Mouse (Mus musculus) stomach, postnatal 0 days (tissue): Measurements from ENCODE around the gene Eif4g3. TPM values are rescaled to one million over a fixed set of nuclear protein-coding genes. Genes with fewer than 3 reads are reported as not detected.

Experiments used
- ATAC-seq: fragments of 200-750 bp; cut with Nextera tagmentation; 2 replicates; pipeline ENCODE4 v1.8.0; 2017; ENCODE audit not compliant: low FRiP score, low TSS enrichment
- DNase-seq: peaks from one replicate; pipeline ENCODE4 v3.0.0-alpha.2; 2016; ENCODE audit warnings: low spot score
- H3K27ac ChIP-seq: fragments of 300-500 bp; sonication (generic); replicated peaks from 2 replicates; pipeline ENCODE4 v1.5.1; 2014; ENCODE audit warnings: mild to moderate bottlenecking, control low read depth
- H3K27me3 ChIP-seq: fragments of 300-500 bp; sonication (generic); 2 replicates; pipeline ENCODE4 v1.6.1; 2014; ENCODE audit warnings: low read length; ENCODE audit not compliant: control insufficient read depth, insufficient read depth
- H3K36me3 ChIP-seq: fragments of 300-500 bp; sonication (generic); 2 replicates; pipeline ENCODE4 v1.6.1; 2014; ENCODE audit warnings: low read length, mixed read lengths; ENCODE audit not compliant: control insufficient read depth, insufficient read depth
- H3K4me1 ChIP-seq: fragments of 300-500 bp; sonication (generic); replicated peaks from 2 replicates; pipeline ENCODE4 v1.6.1; 2014; ENCODE audit warnings: antibody characterized with exemption; ENCODE audit not compliant: control insufficient read depth, insufficient read depth
- H3K4me2 ChIP-seq: fragments of 300-500 bp; sonication (generic); replicated peaks from 2 replicates; pipeline ENCODE4 v1.6.1; 2014; ENCODE audit warnings: low read depth, mild to moderate bottlenecking, control low read depth, moderate library complexity
- H3K4me3 ChIP-seq: fragments of 300-500 bp; sonication (generic); 2 replicates; pipeline ENCODE4 v1.5.1; 2014; ENCODE audit warnings: low read depth, low read length, control low read depth
- H3K9ac ChIP-seq: fragments of 300-500 bp; sonication (generic); 2 replicates; pipeline ENCODE4 v1.6.1; 2014; ENCODE audit warnings: mild to moderate bottlenecking, low read length, control low read depth, mixed read lengths
- H3K9me3 ChIP-seq: fragments of 300-500 bp; sonication (generic); 2 replicates; pipeline ENCODE4 v1.6.1; 2016; ENCODE audit warnings: low read length; ENCODE audit not compliant: control insufficient read depth
- CTCF ChIP-seq: IDR thresholded peaks from 2 replicates; pipeline ENCODE4 v1.5.1; 2016; ENCODE audit warnings: antibody characterized with exemption, low read depth, mild to moderate bottlenecking, moderate library complexity
- EP300 ChIP-seq: optimal IDR thresholded peaks from 2 replicates; pipeline ENCODE3; 2016; ENCODE audit warnings: antibody characterized with exemption
- WGBS: fragments of 180-500 bp; shearing (Covaris S2); extraction: QIAGEN DNeasy Blood & Tissue Kit; methylation state at CpG from one replicate; pipeline ENCODE4 v1.1.7; 2014; 5-methylcytosine and 5-hydroxymethylcytosine counted together
- polyA plus RNA-seq: library from polyadenylated mRNA; unstranded; fragments of >200 nt; fragmentation: Nextera tagmentation; extraction: Ambion mirVana; gene quantifications from 2 replicates; pipeline ENCODE4 v1.2.1, GENCODE M21; 2015

Gene Eif4g3
- 11.4 and 11.9 TPM in 2 replicates for polyA plus RNA-seq

DNA sequence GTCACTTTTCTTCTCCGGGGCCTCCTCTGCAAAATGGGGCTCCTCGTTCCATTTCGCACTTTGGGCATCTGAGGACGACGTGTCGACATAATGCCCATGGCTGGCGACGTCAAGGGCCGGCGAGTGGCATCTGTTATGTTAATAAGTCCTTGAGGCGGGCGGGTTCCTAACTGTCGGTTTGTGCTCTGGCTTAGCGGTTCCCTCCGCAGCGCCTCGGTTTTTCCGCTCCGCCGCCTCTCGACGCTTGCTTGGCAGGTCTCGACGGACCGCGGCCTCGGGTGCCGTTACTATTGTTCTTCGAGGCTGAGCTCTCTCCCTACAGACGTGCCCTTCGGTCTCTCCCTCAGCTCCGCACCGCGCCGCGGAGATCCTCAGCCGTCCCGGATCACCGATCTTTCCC, at the start of gene Eif4g3:
Eif4g3 (plus strand) TSS at position 133 of the 400 bp plus-strand sequence.
- H3K9ac ChIP-seq: peak within 1 kb of the TSS; percentile 97
- H3K36me3 ChIP-seq: no peaks in the 10 kb centered on the region
- H3K4me2 ChIP-seq: peak within 1 kb of the TSS; percentile 93
- DNase-seq (no peak), ATAC-seq (no peak)
- H3K4me1 ChIP-seq: 0 out of 2 replicates have a peak, but pooled peaks cover 2% of the 10 kb centered on the region
- peak within 1 kb of the TSS; percentile 96 for H3K27ac ChIP-seq
- WGBS: 2% methylated on average over 39 of the region's 39 CpGs
- no peaks in the 10 kb centered on the region for H3K9me3 ChIP-seq
- H3K27me3 ChIP-seq: no peaks in the 10 kb centered on the region
- TF ChIP-seq EP300 (no peak), CTCF (0 out of 2 replicates have a peak, but pooled peaks have one; percentile 2)
- peak within 1 kb of the TSS; percentile 96 for H3K4me3 ChIP-seq

- Histone ChIP-seq H3K9ac (no peak overlapping the region), H3K9me3 (no peaks in the 10 kb centered on the region), H3K4me2 (no peak overlapping the region), H3K36me3 (peaks cover 25% of the 10 kb centered on the region), H3K4me1 (no peaks in the 10 kb centered on the region), H3K27me3 (no peaks in the 10 kb centered on the region), H3K4me3 (no peak overlapping the region), H3K27ac (no peak overlapping the region)
- DNase-seq: no peak
- TF ChIP-seq EP300: no peak
- TF ChIP-seq CTCF: no peak
- 87% methylated on average over 10 of the region's 10 CpGs for WGBS
- ATAC-seq: no peak
Observed at GRCm38 (mm10) chr4:137943540-137943939, 49.3 kb upstream of the Eif4g3 start.

- no peak for ATAC-seq
- H3K4me1 ChIP-seq: no peaks in the 10 kb centered on the region
- 75% methylated on average over 4 of the region's 4 CpGs for WGBS
Observed at GRCm38 (mm10) chr4:137945376-137945775, 47.4 kb upstream of the Eif4g3 start.

DNA sequence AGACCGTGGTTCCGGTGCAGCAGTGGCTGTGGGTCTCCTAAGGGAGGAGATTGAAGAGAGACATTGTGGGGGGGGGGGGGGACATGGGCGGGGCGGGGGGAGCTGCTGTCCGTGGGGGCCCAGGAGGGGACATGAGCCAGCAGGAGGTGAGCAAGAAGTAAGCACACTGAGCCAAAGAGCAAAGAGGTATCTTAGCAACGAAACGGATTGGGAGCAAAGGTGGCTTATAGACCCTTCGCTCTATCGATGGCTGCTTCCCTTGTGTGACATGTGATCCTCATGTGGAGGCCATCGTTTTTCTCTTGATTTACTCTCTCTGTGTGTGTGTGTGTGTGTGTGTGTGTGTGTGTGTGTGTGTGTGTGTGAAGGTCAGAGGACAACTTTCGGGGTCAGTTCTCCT, 46.4 kb upstream of the Eif4g3 start:
- TF ChIP-seq CTCF (no peak), EP300 (no peak)
- H3K4me2 ChIP-seq: no peak overlapping the region
- no peaks in the 10 kb centered on the region for H3K27me3 ChIP-seq
- DNase-seq (no peak), ATAC-seq (no peak)
- no peak overlapping the region for H3K27ac ChIP-seq
- H3K9ac ChIP-seq: no peak overlapping the region
- H3K9me3 ChIP-seq: no peaks in the 10 kb centered on the region
- H3K36me3 ChIP-seq: peaks cover 30% of the 10 kb centered on the region
- H3K4me1 ChIP-seq: no peaks in the 10 kb centered on the region
- 88% methylated on average over 8 of the region's 11 CpGs for WGBS
- H3K4me3 ChIP-seq: no peak overlapping the region

More at GRCm38 (mm10) chr4:137945376-137945775, 47.4 kb upstream of the Eif4g3 start:
- TF ChIP-seq CTCF: peak; percentile 75
- TF ChIP-seq EP300: no peak
- DNase-seq: no peak
- Histone ChIP-seq H3K27me3 (no peaks in the 10 kb centered on the region), H3K36me3 (peaks cover 30% of the 10 kb centered on the region), H3K9ac (no peak overlapping the region), H3K4me2 (no peak overlapping the region), H3K27ac (no peak overlapping the region), H3K9me3 (no peaks in the 10 kb centered on the region), H3K4me3 (no peak overlapping the region)

DNA sequence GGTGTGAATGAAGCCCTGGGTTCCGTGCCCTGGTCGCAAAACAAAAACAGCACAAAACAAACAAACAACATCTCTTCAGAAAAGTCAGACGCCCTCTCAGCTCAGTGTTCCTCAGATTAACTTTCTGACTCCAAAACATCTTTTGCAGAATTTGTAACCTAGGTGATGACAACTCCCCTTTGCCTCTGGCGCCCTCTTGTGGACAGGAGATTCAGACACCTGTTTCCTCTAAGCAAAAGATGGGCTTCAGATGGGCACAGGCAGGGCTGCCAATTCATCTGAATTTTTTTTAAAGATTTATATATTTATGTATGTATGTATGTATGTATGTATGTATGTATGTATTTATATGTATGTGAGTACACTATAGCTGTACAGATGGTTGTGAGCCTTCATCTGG, 40.0 kb upstream of the Eif4g3 start:
- no peak overlapping the region for H3K27ac ChIP-seq
- H3K36me3 ChIP-seq: peaks cover 30% of the 10 kb centered on the region
- ATAC-seq (no peak), DNase-seq (peak; percentile 82)
- no peaks in the 10 kb centered on the region for H3K9me3 ChIP-seq
- no peaks in the 10 kb centered on the region for H3K27me3 ChIP-seq
- 42% methylated on average over 4 of the region's 4 CpGs for WGBS
- no peak for TF ChIP-seq EP300
- peak; percentile 95 for TF ChIP-seq CTCF
- H3K9ac ChIP-seq: no peak overlapping the region
- H3K4me2 ChIP-seq: no peak overlapping the region
- H3K4me1 ChIP-seq: no peaks in the 10 kb centered on the region
- H3K4me3 ChIP-seq: no peak overlapping the region

GRCm38 (mm10) chr4:137954184-137954583, 38.6 kb upstream of the Eif4g3 start:
- Histone ChIP-seq H3K36me3 (peaks cover 35% of the 10 kb centered on the region), H3K27me3 (no peaks in the 10 kb centered on the region), H3K9me3 (no peaks in the 10 kb centered on the region), H3K4me1 (no peaks in the 10 kb centered on the region), H3K27ac (no peak overlapping the region), H3K4me3 (no peak overlapping the region), H3K9ac (no peak overlapping the region), H3K4me2 (no peak overlapping the region)
- no peak for ATAC-seq
- no peak for DNase-seq
- WGBS: 85% methylated on average over 2 of the region's 2 CpGs
- TF ChIP-seq EP300 (no peak), CTCF (no peak)
